Mouse (Mus musculus) embryonic facial prominence, embryonic 12.5 days (tissue): ENCODE measurements at regions not wholly inside any gene's neighbourhood (a gene's known extent, or its start where the extent isn't known, plus 50 kb on each side); places are given as distances from the start of the nearest gene placed in this dataset.

Experiments
- ATAC-seq: fragments of 200-750 bp; cut with Nextera tagmentation; 2 replicates; pipeline ENCODE4 v1.8.0; 2017; ENCODE audit not compliant: insufficient number of reproducible peaks, insufficient read depth, low FRiP score, low TSS enrichment
- H3K27ac ChIP-seq: fragments of 300-500 bp; sonication (generic); 2 replicates; pipeline ENCODE4 v1.5.1; 2016; ENCODE audit warnings: mild to moderate bottlenecking
- H3K27me3 ChIP-seq: fragments of 300-500 bp; sonication (generic); 2 replicates; pipeline ENCODE4 v1.6.1; 2016; ENCODE audit warnings: mild to moderate bottlenecking, moderate library complexity
- H3K36me3 ChIP-seq: fragments of 300-500 bp; sonication (generic); 2 replicates; pipeline ENCODE4 v1.6.1; 2016; ENCODE audit warnings: mild to moderate bottlenecking
- H3K4me1 ChIP-seq: fragments of 300-500 bp; sonication (generic); 2 replicates; pipeline ENCODE4 v1.6.1; 2016
- H3K4me2 ChIP-seq: fragments of 300-500 bp; sonication (generic); replicated peaks from 2 replicates; pipeline ENCODE4 v1.6.1; 2016; ENCODE audit warnings: mild to moderate bottlenecking, moderate library complexity
- H3K4me3 ChIP-seq: fragments of 300-500 bp; sonication (generic); 2 replicates; pipeline ENCODE4 v1.5.1; 2016; ENCODE audit warnings: mild to moderate bottlenecking
- H3K9ac ChIP-seq: fragments of 300-500 bp; sonication (generic); 2 replicates; pipeline ENCODE4 v1.6.1; 2016; ENCODE audit warnings: mild to moderate bottlenecking, moderate library complexity
- H3K9me3 ChIP-seq: fragments of 300-500 bp; sonication (generic); 2 replicates; pipeline ENCODE4 v1.6.1; 2016; ENCODE audit warnings: mild to moderate bottlenecking, moderate library complexity
- WGBS: fragments of 180-500 bp; shearing (Covaris S2); methylation state at CpG from one replicate; pipeline ENCODE4 v1.1.7; 2016; 5-methylcytosine and 5-hydroxymethylcytosine counted together

- no peak overlapping the region for H3K4me2 ChIP-seq
- WGBS, result 85% methylated on average over 4 of the region's 4 CpGs
- no peak overlapping the region for H3K4me3 ChIP-seq
- ATAC-seq, result no peak
- no peaks in the 10 kb centered on the region for H3K9me3 ChIP-seq
- no peaks in the 10 kb centered on the region for H3K27me3 ChIP-seq
- H3K36me3 ChIP-seq, result no peaks in the 10 kb centered on the region
- no peaks in the 10 kb centered on the region for H3K4me1 ChIP-seq
- no peak overlapping the region for H3K9ac ChIP-seq
- H3K27ac ChIP-seq, result no peak overlapping the region
These were observed 387.5 kb downstream of the Cenpc1 start for GRCm38 (mm10) chr5:85677872-85678271.

- no peak overlapping the region for H3K27ac ChIP-seq
- ATAC-seq, result no peak
- 88% methylated on average over 1 of the region's 1 CpGs for WGBS
- no peak overlapping the region for H3K9ac ChIP-seq
- no peaks in the 10 kb centered on the region for H3K9me3 ChIP-seq
- H3K36me3 ChIP-seq, result no peaks in the 10 kb centered on the region
- H3K4me3 ChIP-seq, result no peak overlapping the region
- H3K4me1 ChIP-seq, result no peaks in the 10 kb centered on the region
- H3K27me3 ChIP-seq, result no peaks in the 10 kb centered on the region
- H3K4me2 ChIP-seq, result no peak overlapping the region
These were observed 394.3 kb downstream of the Cenpc1 start for GRCm38 (mm10) chr5:85671121-85671520.

- no peak for ATAC-seq
- no peak overlapping the region for H3K9ac ChIP-seq
- WGBS, result 72% methylated on average over 5 of the region's 5 CpGs
- no peaks in the 10 kb centered on the region for H3K36me3 ChIP-seq
- no peaks in the 10 kb centered on the region for H3K27me3 ChIP-seq
- H3K4me3 ChIP-seq, result no peak overlapping the region
- no peaks in the 10 kb centered on the region for H3K4me1 ChIP-seq
- no peak overlapping the region for H3K27ac ChIP-seq
- no peaks in the 10 kb centered on the region for H3K9me3 ChIP-seq
- H3K4me2 ChIP-seq, result no peak overlapping the region
These were observed 403.9 kb downstream of the Cenpc1 start for GRCm38 (mm10) chr5:85661487-85661886.

- no peaks in the 10 kb centered on the region for H3K4me1 ChIP-seq
- no peaks in the 10 kb centered on the region for H3K36me3 ChIP-seq
- H3K4me3 ChIP-seq, result no peak overlapping the region
- no peak overlapping the region for H3K4me2 ChIP-seq
- H3K9ac ChIP-seq, result no peak overlapping the region
- H3K9me3 ChIP-seq, result no peaks in the 10 kb centered on the region
- ATAC-seq, result no peak
- no peak overlapping the region for H3K27ac ChIP-seq
- 64% methylated on average over 2 of the region's 2 CpGs for WGBS
- no peaks in the 10 kb centered on the region for H3K27me3 ChIP-seq
These were observed 444.3 kb downstream of the Cenpc1 start for GRCm38 (mm10) chr5:85621078-85621477.

DNA sequence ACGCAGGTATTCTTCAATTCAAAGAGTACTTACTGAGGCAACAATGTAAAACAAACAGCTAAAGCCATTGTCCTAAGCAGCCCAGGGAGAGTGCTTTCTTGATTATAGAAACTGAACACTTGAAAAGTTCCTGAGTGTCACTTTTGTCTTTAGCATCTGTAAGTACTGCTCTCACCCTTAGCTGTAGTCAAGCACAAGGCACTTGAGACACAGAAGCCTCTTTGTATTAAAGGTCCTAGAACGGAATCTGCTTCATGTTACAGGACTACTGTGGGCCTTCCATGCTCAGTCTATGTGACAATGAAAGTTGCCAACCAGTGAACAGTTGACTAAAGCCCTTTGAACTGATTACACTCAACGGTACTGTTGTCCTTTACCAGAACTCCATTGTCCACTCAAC is 450.6 kb downstream of the Cenpc1 start:
- Histone ChIP-seq H3K27ac (no peak overlapping the region), H3K9me3 (no peaks in the 10 kb centered on the region), H3K36me3 (no peaks in the 10 kb centered on the region), H3K4me3 (no peak overlapping the region), H3K27me3 (no peaks in the 10 kb centered on the region), H3K4me1 (no peaks in the 10 kb centered on the region), H3K9ac (no peak overlapping the region), H3K4me2 (no peak overlapping the region)
- WGBS, result 64% methylated on average over 3 of the region's 3 CpGs
- no peak for ATAC-seq

DNA sequence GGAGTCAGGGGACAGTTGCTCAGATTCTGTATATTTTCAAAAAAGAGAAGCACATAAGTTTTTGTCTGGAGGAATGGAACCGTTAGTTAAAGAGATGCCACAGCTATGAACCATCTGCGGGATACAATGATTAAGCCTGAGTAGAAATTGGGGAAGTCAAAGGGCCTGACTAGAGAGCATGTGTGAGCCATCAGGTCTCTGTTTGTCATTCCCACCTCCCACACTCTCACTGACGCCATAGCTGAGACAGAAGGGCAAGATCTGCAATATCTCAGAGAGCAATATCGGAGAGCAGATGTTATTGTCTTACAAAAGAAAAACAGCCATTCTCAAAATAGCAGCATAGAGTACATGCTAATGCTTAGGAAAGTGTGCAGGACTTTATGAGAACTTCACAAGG is 452.8 kb downstream of the Cenpc1 start:
- H3K27me3 ChIP-seq, result no peaks in the 10 kb centered on the region
- no peak for ATAC-seq
- 73% methylated on average over 4 of the region's 4 CpGs for WGBS

DNA sequence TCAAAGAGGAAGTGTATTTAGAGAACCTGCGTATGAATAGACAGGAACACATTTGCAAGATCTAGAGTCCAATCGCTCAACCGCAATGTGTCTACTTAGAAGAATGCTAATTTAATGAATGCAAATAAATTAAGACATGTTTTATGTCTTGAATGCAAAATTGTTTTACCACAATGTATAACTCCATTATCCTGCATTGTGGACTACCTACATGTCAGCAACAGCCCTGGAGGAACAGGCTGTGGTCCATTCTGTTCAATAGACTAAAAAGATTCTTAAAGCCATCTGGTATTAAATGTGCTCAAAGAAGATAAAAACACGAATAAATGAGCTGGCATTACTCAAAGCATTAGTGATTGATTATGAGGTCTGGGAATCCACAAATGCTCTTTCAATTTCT is 456.3 kb downstream of the Cenpc1 start:
- Histone ChIP-seq H3K9ac (no peak overlapping the region), H3K4me2 (no peak overlapping the region), H3K4me3 (no peak overlapping the region), H3K4me1 (no peaks in the 10 kb centered on the region), H3K9me3 (no peaks in the 10 kb centered on the region), H3K27me3 (no peaks in the 10 kb centered on the region), H3K36me3 (no peaks in the 10 kb centered on the region), H3K27ac (no peak overlapping the region)
- no peak for ATAC-seq
- 80% methylated on average over 4 of the region's 4 CpGs for WGBS

More for the DNA sequence above, 452.8 kb downstream of the Cenpc1 start:
- no peak overlapping the region for H3K4me3 ChIP-seq
- H3K36me3 ChIP-seq, result no peaks in the 10 kb centered on the region
- no peak overlapping the region for H3K9ac ChIP-seq
- H3K4me1 ChIP-seq, result no peaks in the 10 kb centered on the region
- H3K4me2 ChIP-seq, result no peak overlapping the region
- H3K27ac ChIP-seq, result no peak overlapping the region
- no peaks in the 10 kb centered on the region for H3K9me3 ChIP-seq

DNA sequence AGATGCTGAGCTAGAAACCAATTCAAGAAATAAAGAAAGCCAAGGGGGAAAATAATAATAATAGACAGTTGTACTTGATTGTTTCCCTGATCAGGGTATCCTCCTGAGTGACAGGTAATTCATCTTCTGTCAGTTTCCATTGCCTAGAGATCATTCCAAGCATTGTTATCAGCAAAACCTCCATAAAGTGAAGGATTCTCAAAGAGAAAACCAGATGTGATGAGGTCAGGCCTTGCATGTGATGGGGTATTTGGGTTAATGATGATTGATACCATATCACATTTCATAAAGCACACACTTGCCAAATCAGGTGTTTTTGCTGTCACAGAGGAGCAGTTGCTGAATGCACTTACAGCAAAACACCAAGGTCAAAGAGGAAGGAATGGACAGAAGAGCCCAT is 467.2 kb downstream of the Cenpc1 start:
- no peak for ATAC-seq
- no peaks in the 10 kb centered on the region for H3K27me3 ChIP-seq

GRCm38 (mm10) chr5:85595082-85595447 is 470.3 kb downstream of the Cenpc1 start:
- H3K9ac ChIP-seq, result no peak overlapping the region
- no peak for ATAC-seq
- H3K4me3 ChIP-seq, result no peak overlapping the region
- H3K9me3 ChIP-seq, result no peaks in the 10 kb centered on the region
- H3K4me1 ChIP-seq, result no peaks in the 10 kb centered on the region
- H3K36me3 ChIP-seq, result no peaks in the 10 kb centered on the region
- H3K27me3 ChIP-seq, result no peaks in the 10 kb centered on the region
- WGBS, result 56% methylated on average over 1 of the region's 1 CpGs
- no peak overlapping the region for H3K4me2 ChIP-seq
- H3K27ac ChIP-seq, result no peak overlapping the region

More for the DNA sequence above, 467.2 kb downstream of the Cenpc1 start:
- Histone ChIP-seq H3K9ac (no peak overlapping the region), H3K4me2 (no peak overlapping the region), H3K4me1 (no peaks in the 10 kb centered on the region), H3K27ac (no peak overlapping the region), H3K36me3 (no peaks in the 10 kb centered on the region), H3K9me3 (no peaks in the 10 kb centered on the region), H3K4me3 (no peak overlapping the region)

- 79% methylated on average over 4 of the region's 4 CpGs for WGBS
- no peak overlapping the region for H3K27ac ChIP-seq
- no peak overlapping the region for H3K4me2 ChIP-seq
- H3K36me3 ChIP-seq, result no peaks in the 10 kb centered on the region
- no peaks in the 10 kb centered on the region for H3K9me3 ChIP-seq
- H3K9ac ChIP-seq, result no peak overlapping the region
- H3K4me3 ChIP-seq, result no peak overlapping the region
- no peaks in the 10 kb centered on the region for H3K4me1 ChIP-seq
- no peaks in the 10 kb centered on the region for H3K27me3 ChIP-seq
- ATAC-seq, result no peak
These were observed 470.8 kb downstream of the Cenpc1 start for GRCm38 (mm10) chr5:85594413-85595081.

DNA sequence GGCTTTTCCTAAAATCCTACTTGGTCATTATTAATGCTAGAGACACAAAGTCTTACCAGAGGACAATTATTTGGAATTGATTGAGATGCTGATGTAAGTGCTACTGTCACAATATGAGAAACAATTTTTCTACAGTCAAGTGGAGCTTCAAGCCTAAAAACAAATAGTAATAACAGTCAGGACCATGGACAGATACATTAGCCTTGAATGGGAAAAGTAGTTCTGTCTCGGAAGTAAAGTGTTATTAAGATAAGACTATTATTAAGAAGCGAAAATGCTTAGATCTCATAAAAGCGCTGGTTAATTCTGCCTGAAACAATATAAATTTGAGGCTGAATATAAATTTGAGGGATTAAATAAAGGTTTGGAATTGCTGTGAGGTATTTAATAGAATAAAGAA is 473.1 kb downstream of the Cenpc1 start:
- H3K27me3 ChIP-seq, result no peaks in the 10 kb centered on the region
- no peak for ATAC-seq
- no peak overlapping the region for H3K4me3 ChIP-seq
- no peak overlapping the region for H3K4me2 ChIP-seq
- H3K4me1 ChIP-seq, result no peaks in the 10 kb centered on the region
- no peaks in the 10 kb centered on the region for H3K36me3 ChIP-seq
- no peak overlapping the region for H3K9ac ChIP-seq
- H3K9me3 ChIP-seq, result no peaks in the 10 kb centered on the region
- WGBS, result 74% methylated on average over 3 of the region's 3 CpGs
- H3K27ac ChIP-seq, result no peak overlapping the region

DNA sequence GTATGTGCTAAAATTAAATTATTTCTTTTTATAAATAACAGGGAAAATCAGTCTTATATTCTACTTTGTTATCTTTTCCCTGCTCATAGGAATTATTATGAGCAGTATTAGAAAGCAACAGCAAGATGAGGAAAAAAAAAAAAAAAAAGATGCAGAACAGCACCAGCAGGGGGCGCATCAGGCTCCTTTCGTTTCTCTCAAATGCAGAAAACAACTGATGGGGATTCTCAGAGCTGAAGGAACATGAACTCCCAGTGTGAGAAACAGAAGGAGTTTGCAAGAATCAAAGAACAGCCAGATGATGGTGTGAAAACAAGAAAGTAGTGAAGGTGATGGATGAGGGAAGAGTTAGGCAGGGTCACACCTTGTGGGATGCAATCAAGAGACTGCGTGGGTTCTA is 478.7 kb downstream of the Cenpc1 start:
- H3K4me2 ChIP-seq, result no peak overlapping the region
- ATAC-seq, result no peak
- H3K4me1 ChIP-seq, result no peaks in the 10 kb centered on the region
- no peak overlapping the region for H3K9ac ChIP-seq
- no peak overlapping the region for H3K4me3 ChIP-seq
- WGBS, result 31% methylated on average over 3 of the region's 3 CpGs
- no peaks in the 10 kb centered on the region for H3K27me3 ChIP-seq
- no peaks in the 10 kb centered on the region for H3K36me3 ChIP-seq
- H3K27ac ChIP-seq, result no peak overlapping the region
- no peaks in the 10 kb centered on the region for H3K9me3 ChIP-seq

DNA sequence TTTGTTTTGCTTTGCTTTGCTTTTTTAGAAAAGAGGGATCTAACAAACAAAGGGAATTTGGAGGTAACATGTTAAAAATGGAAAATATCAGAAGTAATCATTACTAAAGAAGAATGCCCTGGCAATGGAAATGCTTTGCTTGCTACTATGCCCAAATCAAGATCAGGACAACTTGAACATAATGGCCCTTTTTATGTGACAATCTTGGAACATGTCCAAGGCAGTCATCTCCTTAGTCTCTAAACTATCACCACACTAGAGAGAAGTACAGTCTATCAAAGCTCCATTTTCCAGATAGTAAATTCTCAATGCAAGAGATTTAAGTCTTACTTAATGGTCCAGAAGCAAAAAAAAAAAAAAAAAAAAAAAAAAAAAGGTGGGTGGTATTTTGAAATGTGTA is 492.9 kb downstream of the Cenpc1 start:
- Histone ChIP-seq H3K4me1 (no peaks in the 10 kb centered on the region), H3K9ac (no peak overlapping the region), H3K9me3 (no peaks in the 10 kb centered on the region), H3K27me3 (no peaks in the 10 kb centered on the region), H3K4me2 (no peak overlapping the region), H3K27ac (no peak overlapping the region), H3K4me3 (no peak overlapping the region), H3K36me3 (no peaks in the 10 kb centered on the region)
- no peak for ATAC-seq
